Mouse (Mus musculus): ENCODE results near the gene Scrn3. TPM values are rescaled to one million over a fixed set of nuclear protein-coding genes. Genes with fewer than 3 reads are reported as not detected.

The Scrn3 gene
- 8.3 and 14.2 TPM in 2 replicates for polyA plus RNA-seq (2016; fragmentation: Nextera tagmentation; extraction: Ambion mirVana)

- H3K27ac ChIP-seq, result peak within 1 kb of the TSS; percentile 92
- peak within 1 kb of the TSS; percentile 78 for H3K4me3 ChIP-seq
- DNase-seq (ENCODE audit: low spot score), result peak; percentile 96
- H3K9me3 ChIP-seq, result no peaks in the 10 kb centered on the region
- WGBS, result under 1% methylated on average over 64 of the region's 64 CpGs
- peaks cover 19% of the 10 kb centered on the region for H3K4me1 ChIP-seq (replicated peaks)
- peaks cover 25% of the 10 kb centered on the region for H3K36me3 ChIP-seq
- no peaks in the 10 kb centered on the region for H3K27me3 ChIP-seq (ENCODE audit: insufficient read depth, poor library complexity, severe bottlenecking)
These were observed at the start of gene Scrn3, which contains the start of gene Cir1 for GRCm38 (mm10) chr2:73312152-73313116. TSS of gene Scrn3 (plus strand) at chr2:73312601. TSS of gene Cir1 (minus strand) at chr2:73312701.

GRCm38 (mm10) chr2:73263172-73263765 is 49.1 kb upstream of the Scrn3 start:
- Histone ChIP-seq H3K9me3 (peaks cover 3% of the 10 kb centered on the region; the same call in 1 of the 2 replicates), H3K27me3 (ENCODE audit: insufficient read depth, poor library complexity, severe bottlenecking) (peaks cover 67% of the 10 kb centered on the region), H3K4me1 (replicated peaks) (peaks cover 42% of the 10 kb centered on the region), H3K27ac (peak overlapping the region; percentile 50; the same call in 1 of the 2 replicates), H3K36me3 (no peaks in the 10 kb centered on the region), H3K4me3 (peak overlapping the region; percentile 55)
- WGBS, result 3% methylated on average over 16 of the region's 16 CpGs
- DNase-seq (ENCODE audit: low spot score), result peak; percentile 42

GRCm38 (mm10) chr2:73263794-73264610 is 48.4 kb upstream of the Scrn3 start:
- Histone ChIP-seq H3K4me3 (peak overlapping the region; percentile 55), H3K27me3 (ENCODE audit: insufficient read depth, poor library complexity, severe bottlenecking) (peaks cover 74% of the 10 kb centered on the region), H3K36me3 (no peaks in the 10 kb centered on the region), H3K27ac (peak overlapping the region; percentile 50; the same call in 1 of the 2 replicates), H3K4me1 (replicated peaks) (peaks cover 48% of the 10 kb centered on the region), H3K9me3 (peaks cover 3% of the 10 kb centered on the region; the same call in 1 of the 2 replicates)
- WGBS, result 1% methylated on average over 38 of the region's 38 CpGs
- peak; percentile 65 for DNase-seq (ENCODE audit: low spot score)

DNA sequence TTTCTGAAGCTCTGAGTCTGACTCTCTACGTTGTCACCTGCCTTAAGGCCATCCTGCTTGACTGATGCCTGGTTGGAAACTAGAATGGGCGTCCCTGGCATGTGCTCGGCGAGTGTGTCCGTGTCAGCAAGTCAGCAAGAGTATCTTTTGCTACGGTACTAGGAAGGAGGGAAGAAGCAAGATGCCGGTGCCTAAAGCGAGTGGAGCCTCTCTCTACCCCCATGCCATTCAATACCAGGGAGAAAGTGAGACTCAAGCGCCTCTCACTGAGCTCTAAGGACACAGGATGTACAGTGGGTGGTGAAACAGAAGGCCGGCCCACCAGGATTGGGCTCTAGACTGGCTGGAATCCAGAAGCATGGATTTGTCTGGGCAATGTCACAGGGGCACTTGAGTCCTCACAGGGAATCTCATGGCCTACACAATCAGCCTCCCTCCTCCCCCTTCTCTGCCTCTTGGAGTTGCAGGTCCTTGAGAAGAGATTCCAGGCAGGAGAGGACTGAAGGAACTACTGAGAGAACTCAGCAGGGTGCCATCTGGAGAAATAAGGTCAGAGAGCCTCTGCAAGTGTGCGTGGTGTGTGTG is 47.7 kb upstream of the Scrn3 start:
- Histone ChIP-seq H3K4me1 (replicated peaks) (peaks cover 55% of the 10 kb centered on the region), H3K27ac (no peak overlapping the region), H3K27me3 (ENCODE audit: insufficient read depth, poor library complexity, severe bottlenecking) (peaks cover 81% of the 10 kb centered on the region), H3K36me3 (no peaks in the 10 kb centered on the region), H3K4me3 (peak overlapping the region; percentile 55), H3K9me3 (peaks cover 3% of the 10 kb centered on the region; the same call in 1 of the 2 replicates)
- 4% methylated on average over 11 of the region's 11 CpGs for WGBS
- DNase-seq (ENCODE audit: low spot score), result peak; percentile 27

DNA sequence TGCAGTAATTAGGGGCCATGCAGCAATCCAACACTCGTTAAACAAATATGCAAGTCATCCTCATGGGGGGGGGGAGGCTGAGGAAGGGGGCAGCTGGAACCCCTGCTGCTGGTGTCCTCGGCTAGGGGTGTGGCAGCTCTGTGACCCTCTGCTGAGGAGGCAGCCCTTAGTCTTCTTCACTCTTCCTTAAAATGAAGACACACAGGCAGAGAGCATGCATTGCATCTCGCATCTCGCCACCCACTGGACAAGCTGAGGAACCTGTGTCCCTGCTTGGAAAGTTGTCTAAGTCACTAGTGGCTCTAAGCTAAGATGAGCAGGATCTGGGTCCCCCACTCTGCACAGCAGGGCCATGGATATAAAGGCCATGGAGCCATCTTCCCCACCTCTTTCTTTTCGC is 46.4 kb upstream of the Scrn3 start:
- H3K27me3 ChIP-seq (ENCODE audit: insufficient read depth, poor library complexity, severe bottlenecking), result peaks cover 94% of the 10 kb centered on the region
- WGBS, result 8% methylated on average over 5 of the region's 5 CpGs
- H3K4me3 ChIP-seq, result no peak overlapping the region
- peaks cover 2% of the 10 kb centered on the region; the same call in 1 of the 2 replicates for H3K9me3 ChIP-seq
- DNase-seq (ENCODE audit: low spot score), result peak; percentile 29
- H3K36me3 ChIP-seq, result no peaks in the 10 kb centered on the region
- H3K27ac ChIP-seq, result no peak overlapping the region
- H3K4me1 ChIP-seq (replicated peaks), result peaks cover 68% of the 10 kb centered on the region

DNA sequence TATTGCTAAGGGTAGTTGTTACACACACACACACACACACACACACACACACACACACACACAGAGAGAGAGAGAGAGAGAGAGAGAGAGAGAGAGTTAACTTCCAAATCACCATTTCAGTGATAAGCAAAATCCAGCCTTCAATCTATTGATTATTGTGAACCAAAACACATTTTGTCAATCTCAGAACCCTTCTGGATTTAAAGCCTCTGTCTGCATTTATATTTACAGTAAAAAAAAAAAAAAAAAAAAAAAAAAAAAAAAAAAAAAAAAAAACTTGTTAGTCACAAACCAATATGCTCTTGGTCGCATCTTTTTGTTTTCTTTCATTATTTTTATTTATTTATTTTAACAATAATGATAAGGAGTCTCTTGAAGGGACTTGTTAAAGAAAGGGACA is 45.8 kb upstream of the Scrn3 start:
- H3K36me3 ChIP-seq, result no peaks in the 10 kb centered on the region
- DNase-seq (ENCODE audit: low spot score), result no peak
- H3K4me1 ChIP-seq (replicated peaks), result peaks cover 74% of the 10 kb centered on the region
- no peak overlapping the region for H3K27ac ChIP-seq
- H3K4me3 ChIP-seq, result no peak overlapping the region
- H3K27me3 ChIP-seq (ENCODE audit: insufficient read depth, poor library complexity, severe bottlenecking), result peaks cover 99% of the 10 kb centered on the region
- no peaks in the 10 kb centered on the region for H3K9me3 ChIP-seq
- 55% methylated on average over 1 of the region's 1 CpGs for WGBS

DNA sequence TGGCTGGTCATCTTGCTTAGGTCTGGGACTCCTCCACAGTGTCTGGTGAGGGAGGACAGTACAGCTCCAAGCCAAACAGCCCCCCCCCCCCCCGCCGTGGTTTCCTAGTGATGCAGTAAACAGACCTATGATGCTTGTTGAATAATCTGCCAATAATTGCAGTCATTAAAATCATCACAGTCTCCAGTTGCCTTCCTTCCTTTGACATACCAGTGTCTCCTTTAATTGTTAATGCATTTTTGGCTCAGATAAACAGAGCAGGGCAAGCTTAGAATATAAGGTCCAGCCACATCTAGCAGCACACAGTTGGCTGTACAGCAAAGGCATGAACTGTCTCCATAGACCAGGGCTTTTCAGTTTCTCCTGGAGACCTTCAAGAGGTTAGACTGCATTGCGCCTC is 45.2 kb upstream of the Scrn3 start:
- H3K27ac ChIP-seq, result no peak overlapping the region
- H3K9me3 ChIP-seq, result no peaks in the 10 kb centered on the region
- H3K4me3 ChIP-seq, result no peak overlapping the region
- H3K36me3 ChIP-seq, result no peaks in the 10 kb centered on the region
- peaks cover 78% of the 10 kb centered on the region for H3K4me1 ChIP-seq (replicated peaks)
- 17% methylated on average over 3 of the region's 3 CpGs for WGBS
- peaks cover 99% of the 10 kb centered on the region for H3K27me3 ChIP-seq (ENCODE audit: insufficient read depth, poor library complexity, severe bottlenecking)
- no peak for DNase-seq (ENCODE audit: low spot score)

GRCm38 (mm10) chr2:73267818-73268217 is 44.6 kb upstream of the Scrn3 start:
- Histone ChIP-seq H3K4me3 (peak overlapping the region; percentile 22), H3K27me3 (ENCODE audit: insufficient read depth, poor library complexity, severe bottlenecking) (peaks cover 99% of the 10 kb centered on the region), H3K36me3 (no peaks in the 10 kb centered on the region), H3K27ac (no peak overlapping the region), H3K9me3 (no peaks in the 10 kb centered on the region), H3K4me1 (replicated peaks) (peaks cover 82% of the 10 kb centered on the region)
- WGBS, result 3% methylated on average over 4 of the region's 4 CpGs
- no peak for DNase-seq (ENCODE audit: low spot score)

- Histone ChIP-seq H3K4me1 (replicated peaks) (peaks cover 82% of the 10 kb centered on the region), H3K4me3 (peak overlapping the region; percentile 22)
- peak; percentile 46 for DNase-seq (ENCODE audit: low spot score)
These were observed 44.1 kb upstream of the Scrn3 start for GRCm38 (mm10) chr2:73268281-73268680.

GRCm38 (mm10) chr2:73268836-73269395 is 43.5 kb upstream of the Scrn3 start:
- H3K36me3 ChIP-seq, result peaks cover 8% of the 10 kb centered on the region
- H3K27ac ChIP-seq, result no peak overlapping the region
- H3K4me3 ChIP-seq, result peak overlapping the region; percentile 70
- no peaks in the 10 kb centered on the region for H3K9me3 ChIP-seq
- no peak for DNase-seq (ENCODE audit: low spot score)
- H3K4me1 ChIP-seq (replicated peaks), result peaks cover 82% of the 10 kb centered on the region
- 4% methylated on average over 8 of the region's 8 CpGs for WGBS
- H3K27me3 ChIP-seq (ENCODE audit: insufficient read depth, poor library complexity, severe bottlenecking), result peaks cover 99% of the 10 kb centered on the region

More at GRCm38 (mm10) chr2:73268281-73268680, 44.1 kb upstream of the Scrn3 start:
- peaks cover 99% of the 10 kb centered on the region for H3K27me3 ChIP-seq (ENCODE audit: insufficient read depth, poor library complexity, severe bottlenecking)
- no peaks in the 10 kb centered on the region for H3K9me3 ChIP-seq
- H3K27ac ChIP-seq, result no peak overlapping the region
- WGBS, result 1% methylated on average over 12 of the region's 12 CpGs
- H3K36me3 ChIP-seq, result peaks cover 1% of the 10 kb centered on the region; the same call in 1 of the 2 replicates

- Histone ChIP-seq H3K4me1 (replicated peaks) (peaks cover 82% of the 10 kb centered on the region), H3K36me3 (peaks cover 15% of the 10 kb centered on the region), H3K9me3 (no peaks in the 10 kb centered on the region), H3K27ac (no peak overlapping the region), H3K27me3 (ENCODE audit: insufficient read depth, poor library complexity, severe bottlenecking) (peaks cover 99% of the 10 kb centered on the region), H3K4me3 (peak overlapping the region; percentile 70)
- 0% methylated on average over 16 of the region's 17 CpGs for WGBS
- DNase-seq (ENCODE audit: low spot score), result peak; percentile 51
These were observed 42.7 kb upstream of the Scrn3 start for GRCm38 (mm10) chr2:73269666-73270065.
